Mouse (Mus musculus) thymus, adult 2 months (tissue): ENCODE measurements around the gene Olfr655.

Experiments used
- CTCF ChIP-seq: fragments of 200-500 bp; IDR thresholded peaks from 2 replicates; pipeline ENCODE4 v1.5.1; 2012; ENCODE audit warnings: mild to moderate bottlenecking, control low read depth, low read length, moderate library complexity, borderline replicate concordance; ENCODE audit not compliant: control insufficient read depth, poor library complexity, insufficient read depth; ENCODE audit errors: extremely low read depth
- POLR2A ChIP-seq: fragments of 200-500 bp; IDR thresholded peaks from 2 replicates; pipeline ENCODE4 v1.6.1; 2012; ENCODE audit warnings: mild to moderate bottlenecking, low read length, control low read depth, moderate library complexity; ENCODE audit not compliant: control insufficient read depth, poor library complexity, insufficient read depth; ENCODE audit errors: extremely low read depth

GRCm38 (mm10) chr7:104604727-104605126 lies 3.1 kb upstream of the Olfr655 start:
- TF ChIP-seq POLR2A, result no peak
- no peak for TF ChIP-seq CTCF
